Mouse (Mus musculus) midbrain, embryonic 11.5 days (tissue): ENCODE data around the gene Tfg. TPM values are rescaled to one million over a fixed set of nuclear protein-coding genes. Genes with fewer than 3 reads are reported as not detected.

Experiments used
- ATAC-seq: fragments of 200-750 bp; cut with Nextera tagmentation; 2 replicates; pipeline ENCODE4 v1.8.0; 2017; ENCODE audit warnings: moderate TSS enrichment, moderate library complexity; ENCODE audit not compliant: low FRiP score
- DNase-seq: peaks from one replicate; pipeline ENCODE4 v3.0.0; 2015; ENCODE audit warnings: low spot score; ENCODE audit errors: missing footprints
- H3K27ac ChIP-seq: fragments of 300-500 bp; sonication (generic); 2 replicates; pipeline ENCODE4 v1.5.1; 2014; ENCODE audit warnings: low read depth, low read length
- H3K27me3 ChIP-seq: fragments of 300-500 bp; sonication (generic); 2 replicates; pipeline ENCODE4 v1.6.1; 2014; ENCODE audit warnings: mild to moderate bottlenecking, low read length, moderate library complexity, mixed read lengths; ENCODE audit not compliant: control insufficient read depth, insufficient read depth
- H3K36me3 ChIP-seq: fragments of 300-500 bp; sonication (generic); 2 replicates; pipeline ENCODE4 v1.6.1; 2014; ENCODE audit warnings: mild to moderate bottlenecking, low read length, moderate library complexity, mixed read lengths; ENCODE audit not compliant: control insufficient read depth, insufficient read depth
- H3K4me1 ChIP-seq: fragments of 300-500 bp; sonication (generic); 2 replicates; pipeline ENCODE4 v1.6.1; 2014; ENCODE audit warnings: low read length; ENCODE audit not compliant: control insufficient read depth, insufficient read depth
- H3K4me2 ChIP-seq: fragments of 300-500 bp; sonication (generic); 2 replicates; pipeline ENCODE4 v1.6.1; 2014; ENCODE audit warnings: mild to moderate bottlenecking, moderate library complexity
- H3K4me3 ChIP-seq: fragments of 300-500 bp; sonication (generic); 2 replicates; pipeline ENCODE4 v1.5.1; 2014; ENCODE audit warnings: low read depth, low read length
- H3K9ac ChIP-seq: fragments of 300-500 bp; sonication (generic); 2 replicates; pipeline ENCODE4 v1.6.1; 2014; ENCODE audit warnings: low read length
- H3K9me3 ChIP-seq: fragments of 300-500 bp; sonication (generic); 2 replicates; pipeline ENCODE4 v1.6.1; 2016; ENCODE audit warnings: low read length; ENCODE audit not compliant: control insufficient read depth
- WGBS: fragments of 180-500 bp; shearing (Covaris S2); extraction: QIAGEN DNeasy Blood & Tissue Kit; methylation state at CpG from one replicate; pipeline ENCODE4 v1.1.7; 2014; 5-methylcytosine and 5-hydroxymethylcytosine counted together
- polyA plus RNA-seq: library from polyadenylated mRNA; unstranded; fragments of >200 nt; fragmentation: Nextera tagmentation; extraction: Ambion mirVana; gene quantifications from 2 replicates; pipeline ENCODE4 v1.2.1, GENCODE M21; 2014

Tfg gene
- polyA plus RNA-seq, 1 experiment from 2014 or later = 248 TPM

- Histone ChIP-seq H3K9ac (no peak overlapping the region), H3K4me2 (no peak overlapping the region), H3K9me3 (no peaks in the 10 kb centered on the region), H3K4me3 (no peak overlapping the region), H3K27me3 (no peaks in the 10 kb centered on the region), H3K27ac (no peak overlapping the region), H3K36me3 (peaks cover 4% of the 10 kb centered on the region; the same call in 1 of the 2 replicates), H3K4me1 (no peaks in the 10 kb centered on the region)
- ATAC-seq = no peak
- DNase-seq = no peak
- WGBS = 92% methylated on average over 3 of the region's 3 CpGs
Observed at GRCm38 (mm10) chr16:56700898-56701297, 16.4 kb downstream of the Tfg start.

DNA sequence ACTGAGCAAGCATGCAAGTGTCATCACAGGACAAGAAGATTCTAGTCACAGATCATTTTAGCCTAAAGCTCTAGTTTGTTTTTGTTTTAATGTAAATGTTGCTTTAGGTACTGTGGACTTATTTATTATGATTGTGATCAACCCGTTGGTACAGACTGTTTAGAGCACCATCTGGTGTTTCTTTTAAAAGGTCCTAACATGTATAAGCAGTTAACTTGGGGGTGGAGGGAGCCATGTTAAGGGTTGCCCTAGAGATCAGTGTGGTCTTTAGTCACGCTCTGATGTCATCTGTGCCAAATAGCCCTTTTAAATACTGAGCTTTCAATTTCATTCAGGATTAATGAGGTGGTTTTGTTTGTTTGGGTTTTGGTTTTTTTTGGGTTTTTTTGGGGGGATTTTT lies 20.8 kb downstream of the Tfg start:
- Histone ChIP-seq H3K4me2 (no peak overlapping the region), H3K36me3 (peaks cover 4% of the 10 kb centered on the region; the same call in 1 of the 2 replicates), H3K4me1 (no peaks in the 10 kb centered on the region), H3K9me3 (no peaks in the 10 kb centered on the region), H3K9ac (no peak overlapping the region), H3K4me3 (no peak overlapping the region), H3K27ac (no peak overlapping the region), H3K27me3 (no peaks in the 10 kb centered on the region)
- WGBS = 69% methylated on average over 2 of the region's 2 CpGs
- no peak for ATAC-seq
- DNase-seq = peak; percentile 51

DNA sequence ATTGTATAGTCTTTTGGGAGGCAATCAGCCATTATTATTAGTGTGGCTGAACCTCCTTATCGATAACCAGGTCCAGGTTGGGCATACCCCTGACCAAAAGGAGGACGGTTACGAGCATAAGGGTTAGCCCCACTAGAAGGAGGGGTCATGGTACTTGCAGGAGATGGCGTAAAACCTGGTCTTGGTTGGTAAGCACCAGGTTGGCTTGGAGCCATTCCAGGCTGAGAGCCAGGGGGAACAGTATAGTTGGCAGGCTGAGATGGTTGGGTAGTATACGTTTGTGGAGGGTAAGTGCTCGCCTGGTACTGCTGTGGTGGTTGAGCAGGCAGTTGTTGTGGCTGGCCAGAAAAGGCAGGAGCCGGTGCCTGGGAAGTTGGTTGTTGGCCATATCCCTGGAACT lies 26.5 kb downstream of the Tfg start:
- Histone ChIP-seq H3K4me1 (no peaks in the 10 kb centered on the region), H3K9me3 (no peaks in the 10 kb centered on the region), H3K27ac (no peak overlapping the region), H3K4me2 (no peak overlapping the region), H3K4me3 (no peak overlapping the region), H3K9ac (no peak overlapping the region), H3K36me3 (peaks cover 5% of the 10 kb centered on the region; the same call in 1 of the 2 replicates), H3K27me3 (no peaks in the 10 kb centered on the region)
- WGBS = 95% methylated on average over 7 of the region's 7 CpGs
- no peak for DNase-seq
- no peak for ATAC-seq

DNA sequence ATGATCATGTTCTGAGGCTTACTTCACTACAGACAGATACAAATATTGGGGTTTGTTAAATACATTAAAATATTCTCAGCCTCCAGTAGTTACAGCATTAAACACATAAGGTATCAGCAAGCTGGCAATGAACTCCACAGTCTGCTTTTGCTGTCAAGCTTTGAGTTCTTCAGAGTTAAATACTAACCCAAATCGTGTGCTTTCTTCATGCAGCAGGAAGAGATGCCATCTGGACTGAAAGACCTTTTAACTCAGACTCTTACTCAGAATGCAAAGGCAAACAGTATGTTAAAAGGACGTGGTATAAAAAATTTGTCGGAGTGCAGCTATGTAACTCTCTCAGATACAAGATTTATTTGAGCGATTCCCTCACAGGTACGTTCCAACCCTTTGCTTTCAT lies 30.5 kb downstream of the Tfg start:
- no peak for ATAC-seq

GRCm38 (mm10) chr16:56681010-56681645 lies 36.1 kb downstream of the Tfg start:
- DNase-seq (no peak), ATAC-seq (peak; percentile 57)
- H3K27ac ChIP-seq = no peak overlapping the region
- H3K4me2 ChIP-seq = no peak overlapping the region
- H3K9me3 ChIP-seq = no peaks in the 10 kb centered on the region
- H3K36me3 ChIP-seq = no peaks in the 10 kb centered on the region
- H3K4me3 ChIP-seq = no peak overlapping the region
- H3K4me1 ChIP-seq = no peaks in the 10 kb centered on the region; the same call in 1 of the 2 replicates
- no peaks in the 10 kb centered on the region for H3K27me3 ChIP-seq
- no peak overlapping the region for H3K9ac ChIP-seq
- 65% methylated on average over 8 of the region's 8 CpGs for WGBS

More for the DNA sequence above, 30.5 kb downstream of the Tfg start:
- H3K4me1 ChIP-seq = no peaks in the 10 kb centered on the region
- no peak overlapping the region for H3K4me3 ChIP-seq
- H3K36me3 ChIP-seq = peaks cover 5% of the 10 kb centered on the region; the same call in 1 of the 2 replicates
- no peak overlapping the region for H3K4me2 ChIP-seq
- no peaks in the 10 kb centered on the region for H3K9me3 ChIP-seq
- peak; percentile 57 for DNase-seq
- H3K27me3 ChIP-seq = no peaks in the 10 kb centered on the region
- no peak overlapping the region for H3K9ac ChIP-seq
- no peak overlapping the region for H3K27ac ChIP-seq
- 89% methylated on average over 5 of the region's 5 CpGs for WGBS

DNA sequence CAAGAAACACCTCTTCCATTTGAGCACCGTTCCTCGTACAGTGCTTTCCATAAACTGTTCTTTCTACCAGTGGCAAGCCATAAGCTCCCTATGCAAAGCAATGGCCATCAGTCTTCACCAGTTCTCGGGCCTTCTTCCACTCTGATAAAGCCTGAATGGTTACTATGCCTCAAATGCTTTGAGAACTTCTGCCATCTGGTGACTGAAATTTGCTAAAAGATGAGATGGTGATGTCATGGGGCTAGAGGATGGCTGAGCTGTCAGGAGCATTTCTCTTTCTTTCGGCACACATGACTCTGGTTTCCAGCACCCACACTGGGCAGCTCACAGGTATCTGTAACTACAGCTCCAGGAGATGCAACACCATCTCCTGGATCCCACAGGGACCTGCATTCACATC lies 40.1 kb downstream of the Tfg start:
- H3K4me3 ChIP-seq = no peak overlapping the region
- WGBS = 65% methylated on average over 4 of the region's 4 CpGs
- no peak overlapping the region for H3K27ac ChIP-seq
- no peaks in the 10 kb centered on the region for H3K27me3 ChIP-seq
- H3K4me1 ChIP-seq = no peaks in the 10 kb centered on the region; the same call in 1 of the 2 replicates
- H3K4me2 ChIP-seq = no peak overlapping the region
- H3K9me3 ChIP-seq = no peaks in the 10 kb centered on the region
- H3K9ac ChIP-seq = no peak overlapping the region
- DNase-seq (no peak), ATAC-seq (no peak)
- no peaks in the 10 kb centered on the region for H3K36me3 ChIP-seq

GRCm38 (mm10) chr16:56673420-56673819 lies 43.8 kb downstream of the Tfg start:
- H3K9me3 ChIP-seq = no peaks in the 10 kb centered on the region
- H3K4me2 ChIP-seq = no peak overlapping the region
- no peaks in the 10 kb centered on the region for H3K27me3 ChIP-seq
- DNase-seq = no peak
- ATAC-seq = no peak
- no peak overlapping the region for H3K9ac ChIP-seq
- 89% methylated on average over 2 of the region's 2 CpGs for WGBS
- no peaks in the 10 kb centered on the region for H3K36me3 ChIP-seq
- H3K4me3 ChIP-seq = no peak overlapping the region
- no peaks in the 10 kb centered on the region for H3K4me1 ChIP-seq
- no peak overlapping the region for H3K27ac ChIP-seq

GRCm38 (mm10) chr16:56670941-56671340 lies 46.3 kb downstream of the Tfg start:
- Histone ChIP-seq H3K9me3 (no peaks in the 10 kb centered on the region), H3K4me2 (no peak overlapping the region), H3K4me1 (no peaks in the 10 kb centered on the region), H3K27me3 (no peaks in the 10 kb centered on the region), H3K9ac (no peak overlapping the region), H3K4me3 (no peak overlapping the region), H3K36me3 (no peaks in the 10 kb centered on the region), H3K27ac (no peak overlapping the region)
- ATAC-seq (no peak), DNase-seq (no peak)
- WGBS = 88% methylated on average over 8 of the region's 8 CpGs

DNA sequence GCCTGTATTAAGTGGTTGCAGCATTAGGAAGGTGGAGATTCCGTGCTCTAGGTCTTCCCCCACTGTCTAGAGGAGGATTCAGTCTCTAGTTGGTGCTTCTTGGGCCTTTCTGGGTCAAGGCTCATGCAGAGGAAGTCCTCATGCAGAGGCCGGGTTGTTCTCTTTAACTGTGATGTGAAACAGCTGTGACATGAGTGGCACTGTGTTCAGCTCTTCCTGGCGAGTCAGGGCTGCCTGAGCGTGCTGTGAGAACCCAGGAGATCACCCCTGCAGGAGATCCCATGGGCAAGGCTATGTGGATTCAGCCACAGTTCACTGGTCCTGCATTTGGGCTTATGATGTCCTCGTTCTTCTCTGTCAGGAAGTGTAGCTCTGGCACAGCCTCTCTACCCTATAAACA lies 47.7 kb downstream of the Tfg start:
- ATAC-seq (no peak), DNase-seq (no peak)
- Histone ChIP-seq H3K9me3 (no peaks in the 10 kb centered on the region), H3K36me3 (no peaks in the 10 kb centered on the region), H3K4me1 (no peaks in the 10 kb centered on the region), H3K4me3 (no peak overlapping the region), H3K9ac (no peak overlapping the region), H3K27me3 (no peaks in the 10 kb centered on the region), H3K4me2 (no peak overlapping the region), H3K27ac (no peak overlapping the region)
- 76% methylated on average over 5 of the region's 5 CpGs for WGBS
